Mouse (Mus musculus) heart, postnatal 0 days (tissue): ENCODE measurements at regions not wholly inside any gene's neighbourhood (a gene's known extent, or its start where the extent isn't known, plus 50 kb on each side); places are given as distances from the start of the nearest gene placed in this dataset.

Experiments
- CTCF ChIP-seq: IDR thresholded peaks from 2 replicates; pipeline ENCODE4 v1.5.1; 2016; ENCODE audit warnings: antibody characterized with exemption, control low read depth, low read depth
- EP300 ChIP-seq: IDR thresholded peaks from 2 replicates; pipeline ENCODE4 v1.6.1; 2016; ENCODE audit warnings: antibody characterized with exemption, low read depth

- TF ChIP-seq CTCF: no peak
- TF ChIP-seq EP300: no peak
Measured at GRCm38 (mm10) chr2:166232376-166232775, 76.9 kb upstream of the Sulf2 start.
